Mouse (Mus musculus): ENCODE data around the gene Cnmd.

DNA sequence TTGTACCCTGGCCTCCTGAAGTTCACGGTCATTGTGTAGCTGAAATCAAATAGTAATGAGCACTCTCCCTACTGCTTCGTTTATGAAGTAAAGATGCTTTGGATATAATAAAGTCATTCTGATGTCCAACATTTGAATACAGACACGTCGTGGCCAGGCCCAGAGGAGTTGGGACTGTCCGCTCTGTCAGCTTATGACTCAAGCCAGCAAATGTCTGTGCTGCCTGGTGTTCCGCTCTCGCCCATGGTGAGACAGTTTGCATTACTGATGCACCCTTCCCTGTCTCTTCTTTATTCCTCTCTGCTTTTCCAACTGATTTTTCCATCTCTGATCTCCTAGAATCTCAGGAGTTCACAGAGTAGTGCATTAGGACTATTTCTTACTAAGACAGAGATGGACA is 42.2 kb downstream of the Cnmd start:
- TF ChIP-seq CTCF (IDR thresholded peaks at IDR 0.05; ENCODE audit: low read depth) (no peak), EP300 (IDR thresholded peaks at IDR 0.05; ENCODE audit: low read depth) (no peak)

Measured in liver, postnatal 0 days (tissue).